Mouse (Mus musculus): Measurements from ENCODE around the gene Gng7. TPM values are rescaled to one million over a fixed set of nuclear protein-coding genes. Genes with fewer than 3 reads are reported as not detected.

Gene Gng7
- polyA plus RNA-seq, 1 experiment from 2014 or later, result 5.7 TPM

DNA sequence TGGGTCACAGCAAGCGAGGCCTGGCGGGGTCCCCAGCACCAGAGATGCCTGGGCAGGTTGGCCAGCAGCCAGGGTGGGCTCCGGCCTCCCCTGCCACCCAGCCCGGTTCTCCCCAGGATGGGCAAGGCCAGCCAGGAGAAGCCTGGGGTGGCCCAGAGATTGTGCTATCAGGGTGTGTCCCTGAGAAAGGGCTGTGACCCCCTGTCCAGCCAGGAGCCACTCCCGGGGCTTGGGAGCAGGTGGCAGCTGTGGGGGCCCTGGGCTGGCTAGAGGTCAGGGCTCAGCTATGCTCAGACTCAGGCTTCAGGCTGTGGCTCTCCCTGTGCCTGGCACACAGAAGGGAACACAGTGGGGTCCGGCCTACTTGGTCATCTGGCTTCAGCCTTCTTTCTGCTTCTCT is 4.9 kb upstream of the Gng7 start:
- Histone ChIP-seq H3K27ac (ENCODE audit: low read length) (no peak overlapping the region), H3K4me2 (ENCODE audit: low read depth, low read length) (no peak overlapping the region), H3K36me3 (ENCODE audit: control insufficient read depth, insufficient read depth, low read length) (no peaks in the 10 kb centered on the region), H3K9ac (ENCODE audit: low read length) (no peak overlapping the region), H3K4me1 (replicated peaks; ENCODE audit: control insufficient read depth, insufficient read depth, low read length) (peaks cover 5% of the 10 kb centered on the region; the same call in 1 of the 2 replicates), H3K27me3 (ENCODE audit: control insufficient read depth, insufficient read depth, low read depth, low read length) (peaks cover 20% of the 10 kb centered on the region), H3K4me3 (ENCODE audit: low read length) (no peak overlapping the region), H3K9me3 (ENCODE audit: control insufficient read depth, low read length) (no peaks in the 10 kb centered on the region)
- ATAC-seq (ENCODE audit: low read depth), result no peak
- 74% methylated on average over 6 of the region's 6 CpGs for WGBS

DNA sequence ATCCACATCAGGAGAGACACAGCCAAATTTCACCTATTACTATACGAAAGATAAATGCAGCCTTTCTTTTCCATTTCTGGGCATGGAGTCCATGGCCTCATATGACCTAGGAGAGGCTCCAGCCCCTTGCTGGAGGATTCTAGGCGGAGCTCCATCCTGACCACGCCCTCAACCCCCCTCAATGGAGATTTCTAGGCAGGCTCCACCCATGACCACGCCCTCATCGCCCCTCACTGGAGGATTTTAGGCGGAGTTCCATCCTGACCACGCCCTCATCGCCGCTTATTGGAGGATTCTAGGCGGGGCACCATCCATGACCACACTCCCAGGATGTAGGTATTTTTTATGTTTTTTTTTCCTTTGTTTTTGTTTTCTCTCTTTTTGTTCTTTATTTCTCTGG is 3.6 kb upstream of the Gng7 start:
- no peak overlapping the region for H3K27ac ChIP-seq (ENCODE audit: low read length)
- H3K27me3 ChIP-seq (ENCODE audit: control insufficient read depth, insufficient read depth, low read depth, low read length), result peaks cover 10% of the 10 kb centered on the region
- 40% methylated on average over 10 of the region's 10 CpGs for WGBS
- no peak overlapping the region for H3K9ac ChIP-seq (ENCODE audit: low read length)
- H3K4me2 ChIP-seq (ENCODE audit: low read depth, low read length), result no peak overlapping the region
- H3K4me3 ChIP-seq (ENCODE audit: low read length), result no peak overlapping the region
- peaks cover 7% of the 10 kb centered on the region; the same call in 1 of the 2 replicates for H3K4me1 ChIP-seq (replicated peaks; ENCODE audit: control insufficient read depth, insufficient read depth, low read length)
- H3K36me3 ChIP-seq (ENCODE audit: control insufficient read depth, insufficient read depth, low read length), result no peaks in the 10 kb centered on the region
- H3K9me3 ChIP-seq (ENCODE audit: control insufficient read depth, low read length), result no peaks in the 10 kb centered on the region
- ATAC-seq (ENCODE audit: low read depth), result no peak

DNA sequence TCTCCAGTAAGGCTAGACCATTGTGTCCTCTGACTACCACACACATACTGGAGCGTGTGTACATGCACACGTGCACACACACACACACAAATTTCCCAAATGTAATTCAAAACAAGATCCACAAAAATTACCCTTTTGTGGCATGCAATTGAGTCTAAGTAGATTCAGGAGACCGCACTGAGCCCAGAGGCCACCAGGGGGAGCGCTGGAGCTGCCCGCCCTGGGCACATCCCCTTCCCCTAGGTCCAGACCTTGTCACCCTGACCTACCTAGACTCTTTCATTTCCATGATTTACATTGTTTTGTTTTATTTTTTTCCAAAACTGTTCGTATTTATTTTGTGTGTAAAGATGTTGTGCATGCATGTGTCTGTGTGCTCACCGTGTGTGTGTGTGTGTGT is 1.9 kb upstream of the Gng7 start:
- Histone ChIP-seq H3K4me3 (ENCODE audit: low read length) (no peak overlapping the region), H3K9ac (ENCODE audit: low read length) (no peak overlapping the region), H3K27ac (ENCODE audit: low read length) (no peak overlapping the region), H3K36me3 (ENCODE audit: control insufficient read depth, insufficient read depth, low read length) (no peaks in the 10 kb centered on the region), H3K4me2 (ENCODE audit: low read depth, low read length) (no peak overlapping the region), H3K27me3 (ENCODE audit: control insufficient read depth, insufficient read depth, low read depth, low read length) (no peaks in the 10 kb centered on the region; the same call in 1 of the 2 replicates), H3K9me3 (ENCODE audit: control insufficient read depth, low read length) (no peaks in the 10 kb centered on the region), H3K4me1 (replicated peaks; ENCODE audit: control insufficient read depth, insufficient read depth, low read length) (peaks cover 7% of the 10 kb centered on the region; the same call in 1 of the 2 replicates)
- no peak for ATAC-seq (ENCODE audit: low read depth)
- WGBS, result 9% methylated on average over 7 of the region's 7 CpGs

DNA sequence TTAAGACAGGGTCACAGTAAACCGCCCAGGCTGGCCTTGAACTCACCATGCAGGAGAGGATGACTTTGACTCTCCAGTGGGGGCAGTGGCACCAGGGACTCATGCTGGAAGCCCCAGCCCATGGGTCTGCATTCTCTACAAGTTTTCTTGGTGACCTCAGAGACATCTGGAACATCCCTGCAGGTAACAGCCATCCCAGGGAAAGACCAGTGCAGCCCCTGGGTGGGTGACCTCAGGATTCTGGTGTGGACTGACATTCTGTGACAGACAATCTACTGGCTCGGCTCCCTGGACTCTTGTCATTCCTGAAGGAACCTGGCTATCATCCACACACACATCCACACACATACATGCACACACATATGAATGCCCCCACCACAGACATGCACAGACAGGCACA is 921 bp upstream of the Gng7 start:
- no peaks in the 10 kb centered on the region for H3K9me3 ChIP-seq (ENCODE audit: control insufficient read depth, low read length)
- no peak overlapping the region for H3K4me3 ChIP-seq (ENCODE audit: low read length)
- H3K27ac ChIP-seq (ENCODE audit: low read length), result no peak overlapping the region
- no peak for ATAC-seq (ENCODE audit: low read depth)
- no peak overlapping the region for H3K9ac ChIP-seq (ENCODE audit: low read length)
- H3K4me1 ChIP-seq (replicated peaks; ENCODE audit: control insufficient read depth, insufficient read depth, low read length), result peaks cover 7% of the 10 kb centered on the region; the same call in 1 of the 2 replicates
- H3K4me2 ChIP-seq (ENCODE audit: low read depth, low read length), result no peak overlapping the region
- H3K27me3 ChIP-seq (ENCODE audit: control insufficient read depth, insufficient read depth, low read depth, low read length), result no peaks in the 10 kb centered on the region
- WGBS, result 91% methylated on average over 2 of the region's 2 CpGs
- H3K36me3 ChIP-seq (ENCODE audit: control insufficient read depth, insufficient read depth, low read length), result no peaks in the 10 kb centered on the region

GRCm38 (mm10) chr10:81010851-81011250 is 3.9 kb downstream of the Gng7 start:
- 50% methylated on average over 6 of the region's 6 CpGs for WGBS

DNA sequence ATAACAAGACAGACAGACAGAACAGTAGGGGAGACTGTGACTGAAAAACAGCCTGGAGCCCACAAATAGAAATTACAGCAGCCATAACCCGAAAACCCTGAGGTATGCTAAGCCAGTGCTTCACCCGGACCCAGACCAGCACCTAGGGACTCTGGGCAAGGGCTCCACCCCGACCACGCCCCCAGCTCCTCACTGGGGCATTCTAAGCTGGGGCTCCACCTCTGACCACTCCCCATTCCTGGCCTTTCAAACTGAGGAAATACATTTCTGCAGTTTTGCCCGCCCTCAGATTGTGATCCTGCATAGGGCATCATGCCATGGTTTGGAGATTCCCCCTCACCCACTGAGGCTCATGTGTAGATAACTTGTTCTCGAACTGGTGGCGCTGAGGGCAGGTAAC is 7.5 kb downstream of the Gng7 start:
- Histone ChIP-seq H3K4me1 (replicated peaks; ENCODE audit: control insufficient read depth, insufficient read depth, low read length) (no peaks in the 10 kb centered on the region), H3K4me2 (ENCODE audit: low read depth, low read length) (no peak overlapping the region), H3K27me3 (ENCODE audit: control insufficient read depth, insufficient read depth, low read depth, low read length) (no peaks in the 10 kb centered on the region), H3K4me3 (ENCODE audit: low read length) (no peak overlapping the region), H3K27ac (ENCODE audit: low read length) (no peak overlapping the region), H3K9me3 (ENCODE audit: control insufficient read depth, low read length) (no peaks in the 10 kb centered on the region), H3K9ac (ENCODE audit: low read length) (no peak overlapping the region), H3K36me3 (ENCODE audit: control insufficient read depth, insufficient read depth, low read length) (no peaks in the 10 kb centered on the region)
- WGBS, result 28% methylated on average over 7 of the region's 7 CpGs
- 0 out of 2 replicates have a peak, but pooled peaks have one; percentile 36 for ATAC-seq (ENCODE audit: low read depth)

More at GRCm38 (mm10) chr10:81010851-81011250, 3.9 kb downstream of the Gng7 start:
- H3K27ac ChIP-seq (ENCODE audit: low read length), result no peak overlapping the region
- H3K4me2 ChIP-seq (ENCODE audit: low read depth, low read length), result no peak overlapping the region
- H3K4me3 ChIP-seq (ENCODE audit: low read length), result no peak overlapping the region
- no peaks in the 10 kb centered on the region for H3K9me3 ChIP-seq (ENCODE audit: control insufficient read depth, low read length)
- H3K36me3 ChIP-seq (ENCODE audit: control insufficient read depth, insufficient read depth, low read length), result no peaks in the 10 kb centered on the region
- no peaks in the 10 kb centered on the region for H3K27me3 ChIP-seq (ENCODE audit: control insufficient read depth, insufficient read depth, low read depth, low read length)
- ATAC-seq (ENCODE audit: low read depth), result no peak
- peaks cover 7% of the 10 kb centered on the region; the same call in 1 of the 2 replicates for H3K4me1 ChIP-seq (replicated peaks; ENCODE audit: control insufficient read depth, insufficient read depth, low read length)
- no peak overlapping the region for H3K9ac ChIP-seq (ENCODE audit: low read length)

DNA sequence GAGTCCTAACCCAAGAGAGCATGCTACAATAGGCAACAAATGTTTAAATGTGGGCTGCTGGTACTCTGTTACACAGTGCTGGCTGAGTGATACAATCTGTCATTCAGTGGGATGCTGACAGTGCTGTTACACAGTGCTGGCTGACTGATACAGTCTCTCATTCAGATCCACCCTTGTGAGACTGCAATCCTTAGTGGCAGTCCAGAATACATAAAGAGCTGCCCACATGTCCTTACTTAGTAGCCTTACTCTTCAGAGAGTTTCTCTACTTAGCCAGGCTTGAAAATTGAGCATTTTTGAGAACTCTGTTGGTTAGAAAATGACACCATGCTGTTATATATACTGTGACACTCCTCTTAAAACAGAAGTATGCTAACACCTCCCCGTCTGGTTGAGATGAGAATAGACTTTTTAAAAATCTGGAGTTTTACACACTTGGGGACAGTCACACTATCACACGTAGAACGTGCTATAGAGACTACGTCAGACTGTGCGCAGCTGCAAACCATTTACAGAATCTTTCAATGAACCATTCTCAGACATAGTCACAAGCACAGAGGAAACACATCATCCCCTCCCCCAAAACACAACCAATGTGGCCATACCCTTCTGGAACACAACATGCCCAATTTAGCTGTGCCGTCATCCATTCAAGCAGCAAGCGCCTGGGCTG is 8.6 kb downstream of the Gng7 start:
- Histone ChIP-seq H3K9me3 (ENCODE audit: control insufficient read depth, low read length) (no peaks in the 10 kb centered on the region), H3K4me2 (ENCODE audit: low read depth, low read length) (no peak overlapping the region), H3K36me3 (ENCODE audit: control insufficient read depth, insufficient read depth, low read length) (no peaks in the 10 kb centered on the region), H3K4me3 (ENCODE audit: low read length) (no peak overlapping the region), H3K4me1 (replicated peaks; ENCODE audit: control insufficient read depth, insufficient read depth, low read length) (no peaks in the 10 kb centered on the region), H3K27ac (ENCODE audit: low read length) (no peak overlapping the region), H3K27me3 (ENCODE audit: control insufficient read depth, insufficient read depth, low read depth, low read length) (no peaks in the 10 kb centered on the region), H3K9ac (ENCODE audit: low read length) (no peak overlapping the region)
- no peak for ATAC-seq (ENCODE audit: low read depth)
- WGBS, result 88% methylated on average over 7 of the region's 7 CpGs

DNA sequence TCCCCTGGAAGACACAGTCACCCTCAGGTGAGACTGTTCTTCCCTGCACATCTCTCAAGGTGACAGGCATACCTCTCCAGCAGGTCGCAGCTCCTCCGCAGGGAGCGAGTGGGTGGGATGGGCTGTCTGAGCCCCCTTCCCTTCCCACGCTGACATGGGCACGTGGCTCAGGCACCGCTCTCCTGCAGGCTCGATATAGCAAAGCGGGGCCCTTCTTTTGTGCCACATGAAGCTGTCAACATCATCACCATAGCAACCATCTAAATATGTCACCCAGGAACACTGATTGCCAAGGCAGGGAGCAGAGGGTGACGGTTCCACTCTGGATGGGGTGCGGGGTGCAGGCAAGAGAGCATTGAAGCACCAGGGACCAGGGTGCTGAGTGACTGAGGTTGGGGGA is 13.6 kb downstream of the Gng7 start:
- WGBS, result 50% methylated on average over 10 of the region's 10 CpGs
- Histone ChIP-seq H3K27ac (ENCODE audit: low read length) (no peak overlapping the region), H3K4me1 (replicated peaks; ENCODE audit: control insufficient read depth, insufficient read depth, low read length) (peaks cover 2% of the 10 kb centered on the region), H3K4me3 (ENCODE audit: low read length) (no peak overlapping the region), H3K36me3 (ENCODE audit: control insufficient read depth, insufficient read depth, low read length) (no peaks in the 10 kb centered on the region), H3K9ac (ENCODE audit: low read length) (no peak overlapping the region), H3K27me3 (ENCODE audit: control insufficient read depth, insufficient read depth, low read depth, low read length) (peaks cover 13% of the 10 kb centered on the region), H3K9me3 (ENCODE audit: control insufficient read depth, low read length) (no peaks in the 10 kb centered on the region), H3K4me2 (ENCODE audit: low read depth, low read length) (no peak overlapping the region)
- ATAC-seq (ENCODE audit: low read depth), result no peak

GRCm38 (mm10) chr10:81000197-81001062 is 14.3 kb downstream of the Gng7 start:
- 37% methylated on average over 28 of the region's 28 CpGs for WGBS
- no peaks in the 10 kb centered on the region for H3K9me3 ChIP-seq (ENCODE audit: control insufficient read depth, low read length)
- no peak overlapping the region for H3K4me3 ChIP-seq (ENCODE audit: low read length)
- peaks cover 2% of the 10 kb centered on the region for H3K4me1 ChIP-seq (replicated peaks; ENCODE audit: control insufficient read depth, insufficient read depth, low read length)
- H3K4me2 ChIP-seq (ENCODE audit: low read depth, low read length), result no peak overlapping the region
- H3K36me3 ChIP-seq (ENCODE audit: control insufficient read depth, insufficient read depth, low read length), result no peaks in the 10 kb centered on the region
- peaks cover 13% of the 10 kb centered on the region for H3K27me3 ChIP-seq (ENCODE audit: control insufficient read depth, insufficient read depth, low read depth, low read length)
- no peak for ATAC-seq (ENCODE audit: low read depth)
- no peak overlapping the region for H3K27ac ChIP-seq (ENCODE audit: low read length)
- no peak overlapping the region for H3K9ac ChIP-seq (ENCODE audit: low read length)

Data from lung, embryonic 16.5 days (tissue).